Mouse (Mus musculus) erythroid progenitor cell, adult 5-6 weeks (primary cell): ENCODE data around the gene Atp13a2. TPM values are rescaled to one million over a fixed set of nuclear protein-coding genes. Genes with fewer than 3 reads are reported as not detected.

Experiments used
- ATAC-seq: replicated peaks from 2 replicates; pipeline ENCODE4 v1.8.0; 2016; ENCODE audit warnings: moderate number of reproducible peaks, mild to moderate bottlenecking, moderate TSS enrichment, inconsistent platforms; ENCODE audit not compliant: poor library complexity, low FRiP score, severe bottlenecking
- total RNA-seq, 2 experiments: library from RNA; stranded (forward) in 1 of 2; stranded (reverse) in 1 of 2; fragments of 150-400 nt in 1 of 2; fragments of 186-747, 209-891 nt in 1 of 2; gene quantifications; 2 replicates each; pipeline versions ENCODE4 v1.2.3 to v1.2.4; 2015 to 2017; ENCODE audit warnings: low replicate concordance in 2 of 2

Atp13a2 gene
- total RNA-seq, 2 experiments from 2014 or later: 4.2 to 18.0 TPM

- ATAC-seq: no peak
Observed at GRCm38 (mm10) chr4:140989447-140989846, 2.8 kb downstream of the Atp13a2 start.

- no peak for ATAC-seq
Observed at GRCm38 (mm10) chr4:140992215-140992614, 5.5 kb downstream of the Atp13a2 start.

- ATAC-seq: no peak
Observed at GRCm38 (mm10) chr4:140993846-140994245, 7.2 kb downstream of the Atp13a2 start.

GRCm38 (mm10) chr4:140995811-140996210, 9.1 kb downstream of the Atp13a2 start:
- ATAC-seq: no peak

- ATAC-seq: no peak
Observed at GRCm38 (mm10) chr4:140996812-140997211, 10.1 kb downstream of the Atp13a2 start.

GRCm38 (mm10) chr4:141005983-141006382, 19.3 kb downstream of the Atp13a2 start:
- no peak for ATAC-seq

- peak; percentile 90 for ATAC-seq
Observed at GRCm38 (mm10) chr4:141008028-141008427, 21.4 kb downstream of the Atp13a2 start.

- ATAC-seq: no peak
Observed at GRCm38 (mm10) chr4:141010118-141010517, 23.4 kb downstream of the Atp13a2 start, which contains the start of gene Mfap2. Gene Mfap2 (plus strand): TSS chr4:141010418.

- no peak for ATAC-seq
Observed at GRCm38 (mm10) chr4:141010526-141010925, 23.9 kb downstream of the Atp13a2 start.

GRCm38 (mm10) chr4:141010941-141011429, 24.3 kb downstream of the Atp13a2 start:
- ATAC-seq: no peak

GRCm38 (mm10) chr4:141011556-141012328, 25.1 kb downstream of the Atp13a2 start:
- no peak for ATAC-seq

GRCm38 (mm10) chr4:141012558-141012957, 25.9 kb downstream of the Atp13a2 start:
- ATAC-seq: no peak

- no peak for ATAC-seq
Observed at GRCm38 (mm10) chr4:141014114-141014513, 27.4 kb downstream of the Atp13a2 start.

- ATAC-seq: no peak
Observed at GRCm38 (mm10) chr4:141014856-141015255, 28.2 kb downstream of the Atp13a2 start.

GRCm38 (mm10) chr4:141015356-141015755, 28.7 kb downstream of the Atp13a2 start:
- no peak for ATAC-seq

GRCm38 (mm10) chr4:141016311-141016710, 29.6 kb downstream of the Atp13a2 start:
- no peak for ATAC-seq

- ATAC-seq: no peak
Observed at GRCm38 (mm10) chr4:141017657-141018436, 31.2 kb downstream of the Atp13a2 start.

GRCm38 (mm10) chr4:141020220-141020619, 33.5 kb downstream of the Atp13a2 start:
- no peak for ATAC-seq

GRCm38 (mm10) chr4:141020811-141021613, 34.3 kb downstream of the Atp13a2 start:
- ATAC-seq: no peak

GRCm38 (mm10) chr4:141021614-141021929, 34.9 kb downstream of the Atp13a2 start:
- no peak for ATAC-seq
